Mouse (Mus musculus): ENCODE measurements around the gene Il6ra.

The Il6ra gene

DNA sequence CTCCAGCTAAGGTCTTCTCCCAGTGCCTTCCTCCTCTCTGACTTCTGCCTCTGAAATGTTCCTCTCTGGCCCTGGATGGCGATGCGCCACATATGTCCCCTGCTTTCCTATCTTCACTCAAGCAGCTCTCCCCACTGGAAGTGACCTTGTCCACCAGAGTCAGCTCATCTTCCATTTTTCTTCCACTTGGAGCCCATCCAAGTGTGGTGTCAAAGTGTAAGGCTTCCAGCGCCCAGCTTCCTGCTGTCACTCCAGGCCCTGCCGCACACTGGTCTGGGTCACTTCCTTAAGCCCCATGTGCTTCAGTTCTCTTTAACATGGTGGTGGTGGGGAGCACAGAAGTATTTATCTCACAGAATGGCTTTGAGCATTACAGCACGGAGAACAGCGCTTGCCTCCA is 65.4 kb downstream of the Il6ra start:
- DNase-seq = peak; percentile 76 to 78

DNA sequence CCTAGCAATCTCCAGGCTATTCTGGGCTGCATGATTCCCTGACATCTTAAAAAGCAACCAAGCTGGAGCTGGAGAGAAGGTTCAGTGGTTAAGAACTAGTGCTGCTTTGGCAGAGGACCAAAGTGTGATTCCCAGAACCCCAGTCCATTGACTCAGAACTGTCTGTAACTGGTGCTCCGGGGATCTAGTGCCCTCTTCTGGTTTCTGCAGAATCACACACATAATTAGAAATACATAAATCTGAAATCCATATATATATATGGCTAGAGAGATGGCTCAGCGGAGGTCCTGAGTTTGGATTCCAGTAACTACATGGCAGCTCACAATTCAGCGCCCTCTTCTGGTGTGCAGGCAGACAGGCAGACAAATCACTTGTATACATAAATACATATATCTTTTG is 65.9 kb downstream of the Il6ra start:
- no peak for DNase-seq

GRCm38 (mm10) chr3:89845814-89846213 is 67.2 kb downstream of the Il6ra start:
- DNase-seq = no peak

GRCm38 (mm10) chr3:89843148-89843547 is 69.8 kb downstream of the Il6ra start:
- peak; percentile 77 to 89 for DNase-seq

DNA sequence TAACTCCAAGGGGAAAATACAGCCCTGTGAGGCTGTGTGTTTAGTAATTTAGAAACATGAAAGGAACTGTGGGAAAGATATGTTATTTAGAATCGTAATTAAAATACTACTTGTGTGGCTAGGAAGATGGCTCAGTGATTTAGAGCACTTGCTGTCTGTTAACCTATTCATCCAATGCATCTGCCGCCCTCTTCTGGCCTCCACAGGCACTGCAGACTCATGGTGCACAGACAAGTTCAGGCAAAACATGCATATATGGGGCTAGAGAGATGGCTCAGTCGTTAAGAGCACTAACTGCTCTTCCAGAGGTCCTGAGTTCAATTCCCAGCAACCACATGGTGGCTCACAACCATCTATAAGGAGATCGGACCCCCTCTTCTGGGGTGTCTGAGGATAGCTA is 70.7 kb downstream of the Il6ra start:
- DNase-seq = peak; percentile 60 to 69

- DNase-seq = peak; percentile 65 to 82
These were observed 77.6 kb downstream of the Il6ra start for GRCm38 (mm10) chr3:89835362-89835761.

GRCm38 (mm10) chr3:89830815-89831591 is 82.0 kb downstream of the Il6ra start, which contains the start of gene She:
Gene She (plus strand): TSS chr3:89831370.
- peak; percentile 63 to 82 for DNase-seq

DNA sequence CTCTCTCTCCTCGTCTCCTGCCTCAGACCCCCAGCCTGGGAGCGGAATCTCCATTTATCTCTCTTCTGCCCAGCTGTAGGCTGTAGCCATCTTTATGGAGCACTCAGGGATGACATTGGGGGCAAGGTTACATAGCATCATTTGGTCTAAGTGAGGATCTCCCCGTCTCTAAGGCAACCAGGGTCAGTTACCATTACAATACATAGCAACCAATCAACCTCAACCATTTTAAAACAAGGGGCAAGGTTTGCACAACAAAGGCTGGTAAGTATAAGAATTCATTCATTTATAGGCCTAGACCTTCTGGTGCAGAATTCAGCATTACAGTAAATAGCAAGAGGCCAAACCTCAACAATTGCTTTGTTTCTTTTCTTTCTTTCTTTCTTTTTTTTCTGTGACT is 86.7 kb downstream of the Il6ra start:
- DNase-seq = no peak

DNA sequence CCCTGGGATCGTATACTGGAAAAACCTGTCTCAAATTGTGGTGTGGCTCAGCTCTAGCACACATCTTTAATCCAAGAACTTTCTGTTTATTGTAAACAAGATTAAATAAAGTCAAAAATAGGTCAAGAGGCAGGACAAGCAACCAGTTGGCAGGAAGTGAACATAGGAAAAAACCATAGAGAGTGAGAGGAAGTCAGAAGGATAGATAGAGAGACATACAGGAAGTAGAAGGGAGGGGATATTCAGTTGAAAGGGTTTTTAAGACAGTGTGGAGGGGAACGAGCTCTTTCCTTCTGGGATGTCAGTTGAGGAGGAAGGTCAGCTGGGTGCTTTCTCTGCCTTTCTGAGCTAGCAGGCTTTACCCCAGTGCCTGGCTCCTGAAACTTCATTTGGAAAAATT is 89.4 kb downstream of the Il6ra start:
- no peak for DNase-seq

DNA sequence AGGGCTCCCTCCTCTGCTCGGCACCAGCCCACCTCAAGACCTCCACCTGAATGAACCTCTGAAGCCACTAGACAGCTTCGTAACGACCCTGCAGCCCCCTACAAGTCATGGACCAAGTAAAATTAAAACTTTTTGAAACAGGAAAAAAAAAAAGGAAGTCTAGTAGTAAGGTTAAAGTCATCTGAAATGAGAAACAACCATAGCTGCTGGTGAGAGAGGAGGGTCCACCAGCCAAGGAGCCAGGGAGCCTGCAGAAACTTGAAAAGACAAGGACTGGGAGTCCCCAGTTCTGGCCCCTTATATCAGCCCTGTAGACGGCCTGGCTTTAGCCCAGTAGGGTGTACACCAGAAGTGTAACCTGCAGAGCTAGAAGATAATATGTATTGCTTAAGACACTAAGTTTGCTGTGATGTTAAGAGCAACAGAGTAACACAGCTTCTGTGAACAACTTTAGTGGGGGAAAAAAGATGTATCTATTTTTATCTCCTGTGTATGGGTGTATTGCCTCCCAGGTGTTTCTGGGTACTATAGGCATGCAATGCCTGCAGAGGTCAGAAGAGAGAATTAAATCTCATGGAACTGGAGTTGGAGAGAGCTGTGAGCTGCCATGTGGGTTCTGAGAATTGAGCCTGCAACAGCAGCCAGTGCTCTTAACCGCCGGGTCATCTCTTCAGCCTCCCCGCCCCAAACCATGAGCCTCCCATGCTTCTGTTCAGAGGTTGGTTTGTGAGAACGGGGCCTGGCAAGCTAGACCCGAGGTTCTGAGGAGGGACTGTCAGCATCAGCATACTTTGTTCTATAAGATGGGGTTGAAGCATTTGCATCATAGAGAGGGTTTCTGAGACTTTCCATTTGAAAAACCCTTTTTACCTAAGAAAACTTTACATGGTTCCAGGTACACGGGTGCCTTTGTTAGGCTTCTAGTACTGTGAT is 91.2 kb downstream of the Il6ra start:
- no peak for DNase-seq

GRCm38 (mm10) chr3:89821096-89821513 is 91.9 kb downstream of the Il6ra start:
- DNase-seq = no peak

- no peak for DNase-seq
These were observed 92.5 kb downstream of the Il6ra start for GRCm38 (mm10) chr3:89820311-89821095.

DNA sequence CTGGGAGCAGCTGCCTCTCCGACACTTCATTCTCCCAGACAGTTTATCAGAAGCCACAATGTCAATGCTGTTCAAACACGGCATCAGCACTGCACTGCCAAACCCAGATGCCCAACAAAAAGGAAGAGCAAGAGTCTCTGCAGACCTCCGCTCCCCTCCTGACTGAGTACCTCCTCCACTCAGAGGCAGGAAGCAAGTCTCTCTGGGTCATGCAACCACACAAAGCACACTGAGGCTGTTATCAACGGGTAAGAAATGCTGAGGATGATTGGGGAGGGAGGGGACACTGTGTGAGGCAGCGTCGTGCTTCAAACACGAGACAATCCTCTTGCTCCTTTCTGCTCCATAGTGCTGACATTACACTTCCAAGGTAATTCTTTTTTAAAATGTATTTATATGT is 93.1 kb downstream of the Il6ra start:
- DNase-seq = no peak

- no peak for DNase-seq
These were observed 94.4 kb downstream of the Il6ra start for GRCm38 (mm10) chr3:89818605-89819004.

GRCm38 (mm10) chr3:89817056-89817455 is 95.9 kb downstream of the Il6ra start:
- peak in 1 of 2 experiments; percentile 63 for DNase-seq

Data from lung, postnatal 4 days (tissue).